Mouse (Mus musculus) liver, postnatal 0 days (tissue): ENCODE results near the gene Ajm1.

ENCODE experiments used
- CTCF ChIP-seq: sonication (generic); IDR thresholded peaks from 2 replicates; pipeline ENCODE4 v1.5.1; 2016; ENCODE audit warnings: antibody characterized with exemption, low read depth
- EP300 ChIP-seq: IDR thresholded peaks from 2 replicates; pipeline ENCODE4 v1.6.1; 2016; ENCODE audit warnings: antibody characterized with exemption, low read depth, mild to moderate bottlenecking

- no peak for TF ChIP-seq CTCF
- TF ChIP-seq EP300 = no peak
Measured at GRCm38 (mm10) chr2:25541644-25542367, 39.8 kb downstream of the Ajm1 start.
